Mouse (Mus musculus): ENCODE measurements around the gene Upb1.

- TF ChIP-seq CTCF (IDR thresholded peaks at IDR 0.05; ENCODE audit: borderline replicate concordance, control insufficient read depth, extremely low read depth, insufficient read depth, low read length, poor library complexity) (no peak), POLR2A (IDR thresholded peaks at IDR 0.05; ENCODE audit: control insufficient read depth, extremely low read depth, insufficient read depth, low read length, poor library complexity) (no peak)
Measured at GRCm38 (mm10) chr10:75441800-75442199, 40.9 kb downstream of the Upb1 start.
